Mouse (Mus musculus) A20 (cell line): ENCODE measurements around the gene Slc24a3.

Experiments
- DNase-seq: peaks from one replicate; pipeline ENCODE4 v3.0.0-alpha.2; 2011; ENCODE audit warnings: low read depth, low spot score

The Slc24a3 gene

DNA sequence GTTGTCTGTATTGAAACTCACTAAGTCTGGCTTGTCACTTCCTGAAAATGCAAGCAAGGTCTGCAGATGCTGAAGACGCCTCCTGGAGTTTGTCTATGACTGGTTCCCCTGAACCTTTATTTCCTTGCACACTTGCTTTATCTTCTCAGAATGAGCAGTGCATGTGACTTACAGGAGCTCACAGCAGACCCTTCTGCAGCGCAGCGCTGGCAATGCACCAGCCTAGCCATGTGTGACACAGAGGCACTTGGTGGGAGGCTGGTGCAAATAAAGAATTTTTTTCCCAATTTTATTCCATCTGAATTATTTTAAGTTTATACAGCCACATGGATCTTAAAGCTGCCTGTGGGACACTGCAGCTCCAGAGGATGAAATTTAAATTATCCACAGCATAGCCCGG, 452.1 kb downstream of the Slc24a3 start:
- DNase-seq, result no peak

DNA sequence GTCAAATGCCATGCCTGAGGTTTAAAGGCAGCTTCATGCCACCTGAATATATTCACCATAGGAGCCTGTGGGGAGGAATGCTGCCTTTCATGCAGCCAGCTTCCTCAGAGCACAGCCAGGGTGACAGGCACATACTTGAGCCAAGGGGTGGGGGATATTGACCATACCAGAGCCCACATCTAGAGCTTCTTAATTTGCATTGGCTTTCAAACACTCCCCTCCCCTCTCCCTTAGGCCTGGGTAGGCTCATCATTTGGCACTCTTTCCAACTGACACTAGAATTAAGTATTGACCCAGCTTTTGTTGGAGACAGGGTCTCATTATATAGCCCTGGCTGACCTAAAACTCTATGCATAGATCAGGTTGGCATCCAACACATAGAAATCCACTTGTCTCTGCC, 453.2 kb downstream of the Slc24a3 start:
- DNase-seq, result no peak

DNA sequence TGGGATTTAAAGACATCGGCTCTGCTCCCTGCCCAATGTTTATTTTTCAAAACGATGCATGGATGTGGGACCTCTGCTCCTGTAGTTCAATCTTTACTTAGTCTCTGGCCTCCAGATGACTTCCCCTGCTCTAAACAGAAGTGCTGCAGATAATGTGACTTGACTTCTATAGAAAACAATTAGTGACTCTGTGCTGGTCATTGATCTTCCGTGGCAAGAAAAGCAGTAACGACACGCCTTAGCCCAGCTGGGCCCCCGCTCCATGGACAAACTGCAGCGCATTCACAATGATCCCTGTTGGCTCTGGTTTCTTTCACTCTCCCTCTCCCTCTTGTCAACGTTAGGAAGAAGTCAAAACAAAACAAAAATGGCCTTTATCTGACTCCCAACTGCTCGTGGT, 453.6 kb downstream of the Slc24a3 start:
- DNase-seq, result no peak

DNA sequence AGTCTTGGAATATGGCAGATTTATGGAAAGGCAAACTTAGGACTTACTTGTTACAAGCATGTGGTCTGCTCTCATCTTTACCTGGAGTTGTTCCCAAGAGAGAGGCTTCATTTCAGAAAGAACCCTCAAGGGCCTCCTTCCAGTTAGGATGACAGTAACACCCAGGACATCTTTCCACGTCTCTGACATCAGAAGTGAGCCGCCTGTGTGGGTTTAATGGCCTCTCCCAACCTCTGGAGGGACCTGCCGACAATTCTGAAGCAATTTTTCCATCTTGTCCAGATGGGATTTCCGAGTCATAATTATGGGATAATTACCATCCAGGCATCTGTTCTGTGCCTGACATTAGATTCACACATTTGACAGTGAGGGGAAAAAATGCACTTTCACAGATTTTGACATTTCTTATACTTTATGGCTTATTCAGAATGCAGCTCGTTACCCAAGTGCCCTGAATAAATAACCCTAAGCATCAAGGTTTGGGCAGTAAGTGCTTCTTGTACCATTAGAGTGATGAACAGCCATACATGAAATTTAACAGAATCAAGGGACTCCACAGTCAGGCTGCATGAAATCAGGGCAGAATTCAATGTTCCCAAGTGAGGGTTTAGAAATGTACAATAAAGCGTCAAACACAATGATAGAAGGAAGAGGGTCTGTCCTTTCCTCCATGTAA, 463.7 kb downstream of the Slc24a3 start:
- no peak for DNase-seq

DNA sequence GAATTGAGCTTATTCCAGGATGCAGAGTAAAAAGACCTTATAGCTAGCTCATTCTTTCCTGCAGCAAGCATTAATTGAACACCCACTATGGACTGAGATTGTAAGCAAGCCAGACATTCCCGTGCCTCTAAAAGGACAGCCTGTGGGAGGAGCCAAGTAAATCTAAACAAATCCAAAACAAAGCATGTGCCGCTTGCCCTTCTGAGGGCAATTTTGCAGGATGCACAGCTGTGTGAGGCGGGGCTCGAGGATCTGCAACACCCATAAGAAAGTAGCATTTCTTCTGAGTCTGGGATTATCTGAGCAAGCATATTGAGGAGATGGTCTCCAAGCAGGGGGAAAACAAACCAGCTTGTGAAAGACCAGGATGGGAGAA, 464.2 kb downstream of the Slc24a3 start:
- DNase-seq, result no peak

DNA sequence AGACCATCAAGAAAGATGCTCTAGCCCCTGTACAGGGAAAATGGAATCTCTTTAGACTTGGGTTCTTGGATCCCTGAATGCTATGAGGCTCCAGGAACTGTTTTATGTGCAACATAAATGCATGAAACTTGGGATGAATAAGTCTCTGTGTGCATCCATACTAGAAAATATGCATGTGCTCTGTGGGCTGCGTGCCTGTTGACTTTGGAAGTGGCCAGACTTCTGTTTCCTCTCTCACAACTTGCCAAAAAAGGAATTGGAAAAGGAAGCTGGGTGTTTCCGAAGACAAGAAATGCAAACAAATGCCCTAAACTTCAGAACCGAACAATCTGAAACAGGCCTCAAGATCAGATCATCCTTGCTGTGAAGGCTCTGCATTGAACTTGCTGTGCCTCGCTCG, 466.3 kb downstream of the Slc24a3 start:
- no peak for DNase-seq

DNA sequence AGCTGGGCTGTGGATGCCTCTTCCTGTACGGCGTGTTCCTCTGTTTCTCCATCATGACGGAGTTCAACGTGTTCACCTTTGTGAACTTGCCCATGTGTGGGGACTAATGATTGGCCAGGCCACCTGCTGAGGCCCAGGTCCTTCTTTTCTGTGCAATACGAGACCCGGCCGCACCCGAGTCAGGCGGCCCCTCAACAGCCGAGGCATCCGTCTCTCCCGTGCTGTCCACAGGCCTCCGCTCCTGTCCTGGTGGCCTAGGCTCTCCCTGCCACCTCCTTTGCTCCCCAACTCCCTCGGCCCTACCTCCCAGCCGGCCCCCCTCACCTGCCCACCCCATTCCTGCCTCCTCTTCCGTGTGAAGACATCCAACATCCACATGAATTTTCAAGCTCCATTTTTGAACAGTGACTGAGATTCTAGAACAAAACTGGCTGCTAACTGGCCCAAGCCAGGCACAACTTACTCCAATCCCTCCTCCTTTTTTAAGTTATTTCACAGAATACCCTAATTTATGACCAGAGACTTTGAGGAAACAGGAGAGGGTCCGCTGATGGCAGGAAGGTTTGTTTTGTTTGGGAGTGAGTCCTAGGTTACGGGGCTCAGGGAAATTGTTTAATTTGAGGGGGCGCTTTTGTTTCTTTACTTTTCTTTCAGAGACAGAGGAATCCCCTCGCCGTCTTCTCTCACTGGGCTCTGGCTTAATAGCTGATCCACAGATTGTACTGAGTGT, 472.9 kb downstream of the Slc24a3 start:
- no peak for DNase-seq

DNA sequence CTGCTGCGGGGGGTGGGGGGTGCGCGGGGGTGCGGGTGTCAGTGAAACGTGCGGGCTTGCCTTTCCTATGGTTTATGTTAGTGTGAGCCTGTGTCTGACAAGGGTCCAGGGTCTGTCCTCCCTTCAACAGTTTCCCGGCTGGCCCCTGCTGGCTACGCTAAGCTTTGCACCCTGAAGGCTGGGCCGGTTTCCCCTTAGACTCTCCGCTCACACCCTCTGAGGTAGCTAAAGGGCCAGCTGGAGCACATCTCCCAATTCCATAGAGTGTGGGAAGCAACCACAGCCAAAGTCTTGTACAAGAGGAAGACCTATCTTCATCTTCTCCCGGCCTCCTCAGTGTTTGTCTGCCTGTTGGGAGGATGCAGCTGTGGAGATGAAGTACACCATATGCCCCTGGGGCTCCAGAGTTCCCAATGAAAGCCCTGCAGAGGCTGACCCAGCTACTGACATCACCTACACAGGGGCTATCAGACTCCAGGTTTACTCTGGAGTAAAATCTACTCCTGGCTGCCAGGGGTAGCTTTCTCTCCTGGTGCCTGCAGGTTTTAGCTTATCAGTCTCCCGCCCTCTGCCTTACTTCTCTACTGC, 487.9 kb downstream of the Slc24a3 start:
- DNase-seq, result no peak

DNA sequence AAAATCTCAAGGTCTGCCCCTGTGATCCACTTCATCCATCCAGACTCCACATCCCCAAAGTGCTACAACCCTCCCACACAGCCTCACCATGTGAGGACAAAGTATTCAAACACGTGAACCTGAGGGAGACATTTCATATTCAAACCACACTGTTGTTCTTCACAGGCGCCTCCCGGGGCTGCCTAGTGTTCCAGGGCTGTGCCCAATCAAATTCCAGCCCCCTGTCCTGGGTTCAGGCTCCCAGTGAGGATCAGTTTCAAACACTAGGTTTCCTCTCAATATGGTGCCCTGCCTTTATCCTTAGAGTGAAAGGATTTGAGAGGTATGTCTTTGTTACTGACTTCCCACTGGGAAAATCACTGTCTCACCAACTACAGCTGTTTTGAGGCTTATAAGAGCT, 488.6 kb downstream of the Slc24a3 start:
- no peak for DNase-seq

DNA sequence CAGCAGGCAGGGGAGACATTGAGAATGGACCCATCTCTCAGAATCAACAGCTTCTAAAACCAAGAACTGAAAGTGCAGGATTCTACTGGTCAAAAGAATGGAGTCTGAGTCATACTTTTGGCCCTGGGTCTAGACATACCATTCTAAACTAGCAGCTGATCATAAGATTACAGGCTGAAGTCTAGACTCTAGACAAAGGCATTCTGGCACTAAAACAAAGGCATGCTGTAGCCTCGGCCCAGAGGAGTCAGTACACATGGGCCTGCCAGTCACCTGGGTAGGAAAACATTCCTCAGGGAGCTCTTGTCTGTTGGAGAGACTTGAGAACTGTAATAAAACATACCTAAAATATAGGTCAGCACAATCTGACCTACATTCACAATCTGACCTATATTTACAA, 489.2 kb downstream of the Slc24a3 start:
- no peak for DNase-seq

DNA sequence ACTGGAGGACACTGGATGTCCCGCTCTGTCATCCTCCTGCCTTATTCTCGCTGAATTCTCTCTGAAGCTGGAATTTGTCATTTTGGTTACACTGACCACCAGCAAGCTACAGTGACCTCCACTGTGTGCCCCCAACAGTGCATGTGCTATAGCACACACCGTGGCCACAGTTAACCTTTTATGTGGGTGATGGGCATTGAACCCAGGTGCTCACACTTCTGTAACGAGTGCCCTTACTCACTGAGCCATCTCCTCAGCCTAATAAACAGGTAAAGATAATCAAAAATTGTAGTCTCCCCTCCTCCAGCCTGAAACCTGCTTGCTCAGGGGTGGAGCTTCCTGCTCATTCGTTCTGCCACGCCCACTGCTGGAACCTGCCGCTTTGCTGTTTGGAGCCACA, 493.7 kb downstream of the Slc24a3 start:
- DNase-seq, result no peak

DNA sequence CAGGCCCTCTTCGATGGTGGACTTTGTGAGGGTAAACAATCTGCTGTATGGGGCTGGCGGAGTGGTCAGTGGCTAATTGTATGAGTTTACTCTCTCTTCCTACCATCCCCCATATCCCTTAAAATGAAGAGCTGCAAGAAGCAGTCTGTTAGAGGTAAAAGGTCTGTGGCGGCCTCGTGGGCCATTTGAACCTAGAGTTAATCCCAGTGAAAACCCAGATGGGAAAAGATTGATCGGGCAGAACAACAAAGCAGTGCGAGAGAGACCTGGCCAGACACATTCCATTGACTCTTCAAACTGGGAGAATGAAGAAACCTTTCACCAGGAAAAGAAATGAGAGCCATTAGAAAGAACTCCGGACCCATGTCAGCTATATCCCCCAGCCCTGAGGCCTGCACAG, 496.3 kb downstream of the Slc24a3 start:
- no peak for DNase-seq

DNA sequence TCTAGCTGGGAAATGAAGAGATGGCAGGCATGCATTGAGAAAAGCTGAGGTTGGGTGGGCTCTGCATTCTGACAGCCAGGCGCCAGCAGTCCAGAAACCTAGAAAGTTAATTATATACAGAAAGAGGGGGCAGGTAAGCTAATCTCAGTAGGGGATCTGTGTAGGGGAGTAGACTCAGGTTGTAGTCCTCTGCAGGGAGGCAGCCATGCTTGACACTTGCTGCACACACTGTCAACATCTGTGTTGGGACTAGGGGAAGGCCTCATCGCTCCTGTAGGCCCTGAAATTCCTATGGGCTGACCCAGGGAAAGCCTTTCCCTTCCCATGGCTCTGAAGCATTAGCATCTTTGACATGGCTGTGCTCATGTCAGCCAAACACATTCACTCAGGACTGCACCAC, 496.8 kb downstream of the Slc24a3 start:
- no peak for DNase-seq

DNA sequence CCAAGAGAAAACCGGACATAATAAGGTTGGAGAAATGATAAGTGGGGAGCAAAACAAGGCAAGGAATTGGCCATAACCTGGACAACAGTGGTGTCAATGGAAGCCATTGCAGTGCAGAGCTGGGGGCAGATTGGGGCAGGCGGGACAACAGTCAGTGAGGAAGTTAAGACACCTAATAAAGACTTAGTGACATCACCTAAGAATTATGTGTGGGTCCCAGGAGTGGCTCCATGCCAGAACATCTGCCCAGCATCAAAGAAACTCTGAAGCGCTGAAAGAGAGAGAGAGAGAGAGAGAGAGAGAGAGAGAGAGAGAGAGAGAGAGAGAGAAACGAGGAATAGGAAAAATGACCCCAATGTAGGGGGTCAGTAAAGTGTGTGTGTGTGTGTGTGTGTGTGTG, 500.6 kb downstream of the Slc24a3 start:
- no peak for DNase-seq

DNA sequence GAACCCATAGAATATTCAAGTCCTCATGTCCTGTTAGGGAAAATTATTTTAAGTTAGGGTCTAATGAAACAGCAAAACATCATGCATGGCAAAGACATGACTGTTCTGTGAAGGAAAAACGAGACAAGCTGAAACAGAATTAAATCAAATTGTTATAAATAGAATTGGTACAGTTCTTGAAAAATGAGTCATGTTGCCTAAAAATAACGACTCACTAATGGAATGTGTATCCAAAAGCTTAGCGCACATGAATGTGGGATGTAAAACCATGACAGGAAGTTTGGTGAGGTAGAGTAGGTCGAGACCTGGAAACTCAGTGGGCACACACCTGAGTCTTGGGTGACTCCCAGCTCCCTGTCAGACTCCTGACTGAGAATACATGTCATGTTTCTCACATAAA, 502.6 kb downstream of the Slc24a3 start:
- DNase-seq, result no peak

DNA sequence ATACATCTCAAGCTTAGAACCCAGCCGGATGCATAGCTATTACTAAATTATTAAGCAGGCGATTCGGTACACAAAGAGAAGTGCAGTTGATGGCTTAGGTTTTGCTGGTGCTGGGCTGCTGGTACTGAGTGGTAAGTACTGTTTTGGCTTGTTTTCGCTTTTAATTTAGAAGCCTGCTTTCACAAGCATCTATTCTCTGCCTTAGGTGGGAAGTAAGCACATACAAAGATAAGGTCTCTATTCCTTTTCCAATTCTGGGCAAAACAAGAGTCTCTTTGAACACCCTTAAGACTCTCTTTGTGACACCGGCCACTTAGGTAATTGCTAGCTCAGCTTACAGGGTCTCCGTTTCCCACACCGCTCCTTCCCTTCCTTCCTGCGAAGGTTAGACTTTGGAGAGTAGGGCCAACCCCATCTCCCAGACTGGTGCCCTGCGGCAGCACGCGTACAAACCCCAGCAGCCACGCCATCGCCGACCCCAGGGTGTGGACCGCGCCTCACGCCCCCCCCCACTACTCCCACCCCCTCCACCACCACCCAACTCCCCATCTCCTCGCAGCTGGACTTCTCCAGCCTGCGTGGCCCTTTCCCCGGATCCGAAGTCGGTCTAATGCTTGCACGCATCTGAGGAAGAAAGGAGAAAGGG, 507.1 kb downstream of the Slc24a3 start:
- no peak for DNase-seq

DNA sequence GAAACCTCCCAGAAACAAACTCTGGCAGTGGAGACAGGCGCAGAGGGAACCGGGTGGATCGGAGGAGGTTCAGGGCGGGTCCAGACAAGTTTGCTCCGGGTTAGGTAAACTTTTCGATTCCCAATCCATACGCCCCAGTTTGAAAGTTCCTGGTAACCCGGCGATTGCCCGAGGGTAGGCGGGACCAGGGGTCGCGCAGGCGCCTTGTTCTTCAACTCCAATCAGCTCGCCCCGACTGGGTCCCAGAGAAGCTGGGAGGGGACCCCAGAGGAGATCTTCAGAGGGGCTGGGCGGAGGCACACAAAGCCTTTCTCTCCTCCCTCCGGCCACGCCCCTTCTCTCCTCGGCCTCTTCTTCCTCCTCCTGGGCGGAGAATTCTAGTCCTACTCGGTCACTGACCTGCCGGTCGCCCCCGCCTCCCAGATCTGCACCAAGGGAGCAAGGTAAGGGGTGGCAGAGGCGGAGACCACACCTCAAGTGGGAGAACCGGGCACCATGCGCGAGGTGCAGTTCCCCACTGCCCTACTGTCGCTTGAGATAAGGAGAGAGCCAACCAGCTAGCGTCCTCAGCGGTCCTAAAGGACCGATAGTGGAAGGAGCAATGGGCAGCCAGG, 507.7 kb downstream of the Slc24a3 start, which contains the start of gene Rin2:
Gene Rin2 (plus strand): TSS at position 74 of the 614 bp plus-strand sequence.
- no peak for DNase-seq

DNA sequence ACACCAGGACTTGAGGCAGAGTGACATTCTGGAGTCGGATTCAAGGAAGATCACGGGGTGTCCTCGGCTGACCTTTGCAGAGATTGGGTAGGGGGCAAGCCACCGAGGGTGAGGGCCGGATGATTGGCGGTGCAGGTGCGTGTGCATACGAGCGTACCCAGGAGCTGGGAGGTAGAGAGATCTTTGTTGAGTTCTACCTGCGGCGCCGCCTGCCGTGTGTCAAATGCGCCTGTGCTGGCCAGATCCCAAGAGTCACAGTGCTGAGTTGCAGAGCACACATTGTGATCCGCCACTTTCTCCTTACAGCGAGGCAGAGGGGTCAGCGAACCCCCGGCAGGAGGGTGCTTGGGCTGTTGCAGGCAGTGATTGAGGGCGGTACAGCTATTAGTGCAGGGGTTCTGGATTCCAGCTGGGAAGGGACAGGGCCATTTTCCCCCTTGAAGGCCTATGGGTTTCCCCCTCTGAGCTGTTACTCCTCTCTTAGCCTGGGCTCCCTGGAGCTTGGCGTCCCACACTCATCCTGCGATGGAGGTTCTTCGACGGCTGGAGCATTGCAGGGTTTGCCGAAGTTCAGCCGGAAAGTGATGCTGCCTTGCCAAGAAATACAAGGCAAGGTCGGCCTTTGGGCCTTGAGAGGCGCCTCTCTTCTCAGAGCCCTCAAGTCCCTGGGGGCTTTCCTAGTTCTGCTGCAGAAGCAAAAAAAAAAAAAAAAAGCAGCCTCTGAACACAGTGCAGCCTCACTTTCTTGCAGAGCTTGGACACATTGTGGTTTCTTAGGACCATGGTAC, 508.4 kb downstream of the Slc24a3 start:
- DNase-seq, result no peak

DNA sequence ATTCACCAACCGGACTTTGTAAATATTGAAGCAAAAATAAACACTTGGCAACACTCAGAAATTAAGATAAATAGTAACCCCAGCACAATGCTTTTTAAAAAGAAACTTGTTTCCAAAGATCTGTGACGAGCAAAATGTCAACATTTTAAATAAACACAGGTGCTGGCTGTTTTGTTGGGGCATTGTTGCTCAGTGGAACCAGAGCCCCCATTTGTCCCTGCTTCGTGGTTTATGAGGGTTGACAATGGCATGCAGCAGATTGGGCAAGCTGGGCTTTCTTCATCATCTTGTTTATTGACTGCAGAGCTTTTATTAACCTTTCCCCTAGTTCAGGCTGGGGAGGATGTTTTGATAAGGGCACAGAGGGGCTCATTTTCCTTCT, 509.0 kb downstream of the Slc24a3 start:
- DNase-seq, result no peak

DNA sequence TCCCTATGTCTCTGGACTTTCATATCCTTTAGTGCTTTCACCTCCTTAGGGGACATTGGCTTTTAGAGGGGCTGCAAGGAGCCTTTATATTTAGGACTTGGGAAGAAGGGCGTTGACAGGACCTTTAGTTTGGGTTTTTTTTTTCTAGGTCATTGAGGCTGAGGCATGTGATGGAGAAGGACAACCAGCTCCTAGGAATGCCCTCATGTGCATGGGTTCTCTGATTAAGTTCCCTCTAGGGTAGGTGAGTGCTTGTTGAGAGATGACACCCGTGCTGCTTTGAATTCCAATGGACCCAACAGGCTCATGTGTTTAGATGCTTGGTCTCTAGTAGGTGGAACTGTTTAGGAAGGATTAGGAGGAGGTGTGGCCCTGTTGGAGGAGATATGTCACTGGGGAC, 509.4 kb downstream of the Slc24a3 start:
- no peak for DNase-seq

DNA sequence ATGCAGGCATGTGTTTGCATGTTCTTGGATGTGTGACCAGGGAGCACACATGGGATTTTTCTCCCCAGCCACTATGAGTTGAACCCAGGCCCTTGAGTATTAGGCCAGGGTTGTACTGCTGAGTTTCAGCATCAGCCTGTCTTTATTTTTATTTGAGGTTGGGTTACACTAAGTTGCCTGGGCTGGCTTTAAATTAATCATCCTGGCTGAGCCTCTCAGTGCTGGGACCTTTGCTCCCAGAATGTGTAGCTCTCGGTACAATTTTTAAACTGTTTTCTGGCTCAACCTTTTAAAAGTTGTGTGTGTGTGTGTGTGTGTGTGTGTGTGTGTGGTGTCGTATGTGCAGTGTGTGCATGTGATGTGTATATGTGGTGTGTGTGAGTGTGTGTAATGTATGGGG, 512.6 kb downstream of the Slc24a3 start:
- DNase-seq, result no peak
